Mouse (Mus musculus) ES-E14 (cell line): Measurements from ENCODE around the gene Tpst1.

Source experiments
- HCFC1 ChIP-seq: IDR thresholded peaks from 2 replicates; pipeline ENCODE4 v1.6.1; 2012; ENCODE audit warnings: low read length, inconsistent platforms, borderline replicate concordance; ENCODE audit not compliant: insufficient read depth
- MAFK ChIP-seq: IDR thresholded peaks from 2 replicates; pipeline ENCODE4 v1.6.1; 2014; ENCODE audit warnings: mild to moderate bottlenecking, low read depth, low read length, inconsistent platforms; ENCODE audit not compliant: insufficient read depth

DNA sequence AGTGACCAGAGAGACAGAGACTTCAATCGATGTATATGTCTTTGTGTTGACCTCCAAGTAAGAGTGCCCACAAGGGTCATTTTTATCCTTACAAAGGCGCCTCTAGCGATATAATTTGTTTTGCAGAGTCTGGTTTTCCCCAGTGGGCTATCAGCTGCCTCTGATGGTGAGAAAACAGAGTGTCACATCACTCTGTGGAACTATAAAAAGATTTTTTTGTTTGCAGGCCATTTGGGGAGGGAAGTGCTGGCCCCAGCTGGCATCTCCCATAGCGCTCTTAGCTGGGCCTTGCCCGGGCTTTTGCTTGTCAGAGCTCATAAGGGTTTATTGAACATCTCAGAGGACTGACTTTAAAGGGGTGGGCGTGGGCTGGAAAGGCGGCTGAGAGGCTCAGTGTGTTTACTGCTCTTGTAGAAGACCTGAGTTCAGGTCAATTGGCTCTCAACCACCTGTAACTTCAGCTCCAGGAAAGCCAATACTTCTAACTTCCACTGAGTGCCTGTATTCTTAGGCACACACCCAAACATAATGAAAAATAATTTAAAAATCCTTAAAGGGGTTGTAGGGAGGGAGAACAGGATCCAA lies 76.7 kb downstream of the Tpst1 start:
- TF ChIP-seq HCFC1 = no peak
- TF ChIP-seq MAFK = no peak
